Mouse (Mus musculus) limb, embryonic 14.5 days (tissue): ENCODE results near the gene Eomes. TPM values are rescaled to one million over a fixed set of nuclear protein-coding genes. Genes with fewer than 3 reads are reported as not detected.

Source experiments
- ATAC-seq: fragments of 200-750 bp; cut with Nextera tagmentation; 2 replicates; pipeline ENCODE4 v1.8.0; 2017; ENCODE audit warnings: low read depth, moderate number of reproducible peaks, moderate TSS enrichment; ENCODE audit not compliant: low FRiP score
- DNase-seq: peaks from one replicate; pipeline ENCODE4 v3.0.0-alpha.2; 2015; ENCODE audit warnings: low spot score
- H3K27ac ChIP-seq: fragments of 300-500 bp; sonication (generic); replicated peaks from 2 replicates; pipeline ENCODE4 v1.5.1; 2014; ENCODE audit warnings: low read depth, mild to moderate bottlenecking, low read length, moderate library complexity, mixed read lengths
- H3K27me3 ChIP-seq: fragments of 300-500 bp; sonication (generic); 2 replicates; pipeline ENCODE4 v1.6.1; 2014; ENCODE audit warnings: low read length, mixed read lengths; ENCODE audit not compliant: control insufficient read depth, insufficient read depth
- H3K36me3 ChIP-seq: fragments of 300-500 bp; sonication (generic); 2 replicates; pipeline ENCODE4 v1.6.1; 2014; ENCODE audit warnings: mild to moderate bottlenecking, low read length, moderate library complexity, mixed read lengths; ENCODE audit not compliant: control insufficient read depth, insufficient read depth
- H3K4me1 ChIP-seq: fragments of 300-500 bp; sonication (generic); 2 replicates; pipeline ENCODE4 v1.6.1; 2014; ENCODE audit warnings: antibody characterized with exemption, low read length, mixed read lengths; ENCODE audit not compliant: control insufficient read depth, insufficient read depth
- H3K4me2 ChIP-seq: fragments of 300-500 bp; sonication (generic); replicated peaks from 2 replicates; pipeline ENCODE4 v1.6.1; 2014; ENCODE audit warnings: low read depth, mild to moderate bottlenecking, low read length, moderate library complexity; ENCODE audit not compliant: severe bottlenecking
- H3K4me3 ChIP-seq: fragments of 300-500 bp; sonication (generic); replicated peaks from 2 replicates; pipeline ENCODE4 v1.5.1; 2014; ENCODE audit warnings: low read length
- H3K9ac ChIP-seq: fragments of 300-500 bp; sonication (generic); 2 replicates; pipeline ENCODE4 v1.6.1; 2014; ENCODE audit warnings: mild to moderate bottlenecking, low read depth, low read length, moderate library complexity; ENCODE audit not compliant: severe bottlenecking
- H3K9me3 ChIP-seq: fragments of 300-500 bp; sonication (generic); 2 replicates; pipeline ENCODE4 v1.6.1; 2016; ENCODE audit warnings: low read length; ENCODE audit not compliant: control insufficient read depth
- POLR2A ChIP-seq: fragments of 200-500 bp; IDR thresholded peaks from 2 replicates; pipeline ENCODE4 v1.8.0; 2012; ENCODE audit warnings: inconsistent platforms, mild to moderate bottlenecking, moderate library complexity, borderline replicate concordance; ENCODE audit not compliant: insufficient read depth, insufficient read length; ENCODE audit errors: extremely low read depth
- WGBS: fragments of 180-500 bp; shearing (Covaris S2); extraction: QIAGEN DNeasy Blood & Tissue Kit; methylation state at CpG from one replicate; pipeline ENCODE4 v1.1.7; 2014; 5-methylcytosine and 5-hydroxymethylcytosine counted together
- polyA plus RNA-seq, 2 experiments: library from polyadenylated mRNA; depleted of rRNA in 1 of 2; stranded (reverse) in 1 of 2; unstranded in 1 of 2; fragments of >200 nt; fragmentation: Nextera tagmentation in 1 of 2; extraction: Ambion mirVana in 1 of 2; gene quantifications; 2 replicates each; pipeline versions ENCODE4 v1.2.1 to v1.2.3; 2012 to 2014

Gene Eomes
- 0.97 and 1.0 TPM in 2 replicates for polyA plus RNA-seq (2012; rRNA removed)
- polyA plus RNA-seq (2014; fragmentation: Nextera tagmentation; extraction: Ambion mirVana) = 0.18 and 0.59 TPM in 2 replicates

GRCm38 (mm10) chr9:118477961-118478360, at the start of gene Eomes:
Eomes (plus strand) TSS chr9:118478212.
- no peak for ATAC-seq
- Histone ChIP-seq H3K9me3 (no peaks in the 10 kb centered on the region), H3K27me3 (peaks cover 82% of the 10 kb centered on the region), H3K4me2 (peak within 1 kb of the TSS; percentile 75), H3K4me1 (peaks cover 14% of the 10 kb centered on the region; the same call in 1 of the 2 replicates), H3K36me3 (no peaks in the 10 kb centered on the region), H3K9ac (peak within 1 kb of the TSS; percentile 41), H3K4me3 (peak within 1 kb of the TSS; percentile 42), H3K27ac (no peak within 1 kb of the TSS)
- no peak for DNase-seq
- no peak for TF ChIP-seq POLR2A
- under 1% methylated on average over 9 of the region's 9 CpGs for WGBS

GRCm38 (mm10) chr9:118444809-118445208, 33.2 kb upstream of the Eomes start:
- DNase-seq (no peak), ATAC-seq (no peak)
- 46% methylated on average over 9 of the region's 9 CpGs for WGBS
- Histone ChIP-seq H3K36me3 (no peaks in the 10 kb centered on the region), H3K27me3 (no peaks in the 10 kb centered on the region), H3K4me3 (no peak overlapping the region), H3K4me1 (no peaks in the 10 kb centered on the region), H3K9me3 (no peaks in the 10 kb centered on the region), H3K9ac (no peak overlapping the region), H3K27ac (no peak overlapping the region), H3K4me2 (no peak overlapping the region)
- TF ChIP-seq POLR2A = no peak

GRCm38 (mm10) chr9:118449336-118449735, 28.7 kb upstream of the Eomes start:
- H3K9me3 ChIP-seq = no peaks in the 10 kb centered on the region
- no peaks in the 10 kb centered on the region for H3K27me3 ChIP-seq
- TF ChIP-seq POLR2A = no peak
- no peak overlapping the region for H3K4me3 ChIP-seq
- H3K27ac ChIP-seq = no peak overlapping the region
- no peak overlapping the region for H3K9ac ChIP-seq
- no peaks in the 10 kb centered on the region for H3K36me3 ChIP-seq
- no peak overlapping the region for H3K4me2 ChIP-seq
- DNase-seq = no peak
- WGBS = 80% methylated on average over 8 of the region's 8 CpGs
- no peaks in the 10 kb centered on the region for H3K4me1 ChIP-seq
- ATAC-seq = no peak

GRCm38 (mm10) chr9:118453427-118453826, 24.6 kb upstream of the Eomes start:
- Histone ChIP-seq H3K4me2 (peak overlapping the region; percentile 25; the same call in 1 of the 2 replicates), H3K9me3 (no peaks in the 10 kb centered on the region), H3K27me3 (no peaks in the 10 kb centered on the region), H3K4me3 (peak overlapping the region; percentile 15), H3K4me1 (no peaks in the 10 kb centered on the region), H3K36me3 (no peaks in the 10 kb centered on the region), H3K27ac (no peak overlapping the region), H3K9ac (no peak overlapping the region)
- WGBS = 47% methylated on average over 9 of the region's 9 CpGs
- ATAC-seq (no peak), DNase-seq (no peak)
- no peak for TF ChIP-seq POLR2A

GRCm38 (mm10) chr9:118455188-118455845, 22.7 kb upstream of the Eomes start:
- Histone ChIP-seq H3K27me3 (no peaks in the 10 kb centered on the region), H3K36me3 (no peaks in the 10 kb centered on the region), H3K9me3 (no peaks in the 10 kb centered on the region), H3K27ac (no peak overlapping the region), H3K9ac (no peak overlapping the region), H3K4me2 (no peak overlapping the region), H3K4me3 (no peak overlapping the region), H3K4me1 (no peaks in the 10 kb centered on the region)
- no peak for DNase-seq
- WGBS = 72% methylated on average over 9 of the region's 9 CpGs
- no peak for ATAC-seq
- no peak for TF ChIP-seq POLR2A
